Mouse (Mus musculus): ENCODE results near the gene Ropn1.
"Not testable (repeated sequence)": the region's sequence is repeated elsewhere in the genome, so short reads cannot be mapped to it uniquely, and the experiment has no call there.

Ropn1 gene

DNA sequence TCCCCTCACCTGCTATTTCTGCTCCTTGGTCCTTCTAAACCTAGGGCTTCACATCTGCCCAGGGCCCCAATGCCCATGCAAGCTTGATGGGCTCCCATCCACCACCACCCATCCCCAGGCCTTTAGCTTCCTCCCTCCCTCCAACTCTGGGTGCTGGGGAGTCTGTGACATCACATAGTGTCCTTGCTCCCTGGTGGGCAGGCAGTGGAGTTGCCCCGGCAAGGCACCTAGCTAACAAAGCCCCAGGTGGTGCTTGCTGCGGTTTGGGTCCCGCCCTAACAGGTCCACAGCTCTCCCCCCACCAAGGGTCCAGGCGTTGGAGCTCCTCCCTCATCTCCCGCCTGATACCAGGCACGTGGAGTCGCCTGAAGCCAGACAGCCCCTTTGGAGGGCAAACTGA, at the start of gene Ropn1:
Ropn1 (plus strand) TSS at position 301 of the 400 bp plus-strand sequence.
- no peak for DNase-seq

DNA sequence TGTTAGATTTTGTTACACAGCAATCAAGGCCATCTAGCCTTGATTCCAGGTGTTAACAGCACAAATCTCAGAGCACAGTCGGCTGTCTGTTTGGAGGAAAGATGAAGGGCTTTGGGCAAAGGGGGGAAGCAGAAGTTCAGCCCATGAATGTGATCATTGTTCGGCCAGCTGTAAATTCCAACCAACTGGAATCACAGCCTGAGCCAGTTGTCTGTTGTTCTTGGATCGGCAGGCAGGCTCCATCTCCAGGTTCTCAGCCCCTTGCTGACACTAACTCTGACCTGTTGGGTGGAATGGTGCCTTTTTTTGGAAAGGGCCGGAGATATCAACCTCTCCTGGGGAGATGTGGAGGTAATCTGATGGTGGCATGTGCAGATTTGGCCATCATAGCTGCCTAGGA, 47.8 kb upstream of the Ropn1 start:
- DNase-seq: no peak

DNA sequence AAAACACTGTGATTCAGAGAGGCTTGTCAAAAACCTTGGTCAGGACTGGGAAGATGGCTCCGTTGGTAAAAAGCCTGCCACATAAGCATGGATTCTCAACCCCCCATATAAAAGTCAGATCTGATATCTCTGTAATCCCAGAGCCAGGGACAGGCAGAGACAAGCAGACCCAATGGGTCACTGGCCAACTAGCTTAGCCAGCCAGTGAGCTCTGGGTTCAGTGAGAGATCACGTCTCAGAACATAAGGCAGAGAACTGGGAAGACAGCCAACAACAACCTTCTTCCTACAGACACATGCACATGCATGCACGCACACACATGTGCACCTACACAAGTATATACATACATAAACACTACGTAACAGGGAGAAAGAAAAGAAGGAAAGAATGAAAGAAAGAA, 46.6 kb upstream of the Ropn1 start:
- DNase-seq: no peak

DNA sequence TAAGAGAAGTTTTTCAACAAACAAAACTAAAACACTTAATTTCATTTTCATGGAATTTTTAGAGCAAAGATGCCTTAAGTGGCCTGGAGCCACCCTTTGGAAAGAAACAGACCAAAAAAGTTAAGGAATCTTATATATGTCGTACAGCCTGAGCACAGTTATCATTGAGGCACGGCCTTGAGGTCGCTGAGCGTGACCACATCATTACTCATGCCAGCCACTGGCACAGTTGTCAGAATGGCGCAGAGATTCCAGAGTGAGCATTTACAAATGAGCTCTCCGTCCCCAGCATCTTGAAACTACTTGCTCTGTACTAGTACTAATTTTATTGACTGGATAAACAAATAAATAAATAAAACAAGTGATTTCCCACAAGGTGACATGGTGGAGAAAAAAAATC, 45.9 kb upstream of the Ropn1 start:
- DNase-seq: no peak

DNA sequence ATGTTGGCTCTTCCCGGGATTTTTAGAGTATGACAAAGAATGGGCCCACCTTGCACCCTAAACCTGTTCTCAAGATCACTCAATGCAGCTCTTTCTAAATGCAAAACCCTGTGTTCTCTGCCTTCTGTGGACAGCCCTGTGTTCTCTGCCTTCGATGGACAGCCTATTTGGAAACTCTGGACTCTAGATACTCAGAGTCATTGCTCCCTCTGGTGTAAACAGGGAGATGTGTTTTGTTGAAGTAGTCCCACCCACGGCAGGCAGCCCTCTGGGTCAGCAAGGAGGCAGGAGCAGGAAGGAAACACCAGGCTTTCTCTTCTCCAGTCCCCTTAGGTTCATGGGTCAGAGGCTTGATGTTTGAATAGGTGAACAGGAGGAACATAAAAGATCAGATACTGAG, 44.0 kb upstream of the Ropn1 start:
- peak; percentile 3 for DNase-seq

DNA sequence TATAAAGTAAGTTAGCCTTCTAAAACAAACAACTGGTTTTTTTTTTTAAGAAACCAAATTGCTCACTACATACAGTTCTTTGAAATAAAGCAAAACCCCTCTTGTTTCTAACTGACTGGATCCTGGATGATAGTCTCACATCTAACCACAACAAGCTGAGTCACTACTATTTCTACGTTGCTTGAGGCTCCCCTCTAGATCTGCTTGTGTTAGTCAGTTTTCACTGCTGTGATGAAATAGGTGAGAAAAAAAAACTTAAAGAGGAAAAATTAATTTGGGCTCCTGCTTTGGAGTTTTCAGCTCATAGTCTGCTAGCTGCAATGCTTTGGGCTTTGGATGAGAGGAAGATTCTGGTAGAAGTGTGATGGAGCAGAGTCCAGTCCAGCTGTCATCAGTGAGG, 39.6 kb upstream of the Ropn1 start:
- DNase-seq: no peak

DNA sequence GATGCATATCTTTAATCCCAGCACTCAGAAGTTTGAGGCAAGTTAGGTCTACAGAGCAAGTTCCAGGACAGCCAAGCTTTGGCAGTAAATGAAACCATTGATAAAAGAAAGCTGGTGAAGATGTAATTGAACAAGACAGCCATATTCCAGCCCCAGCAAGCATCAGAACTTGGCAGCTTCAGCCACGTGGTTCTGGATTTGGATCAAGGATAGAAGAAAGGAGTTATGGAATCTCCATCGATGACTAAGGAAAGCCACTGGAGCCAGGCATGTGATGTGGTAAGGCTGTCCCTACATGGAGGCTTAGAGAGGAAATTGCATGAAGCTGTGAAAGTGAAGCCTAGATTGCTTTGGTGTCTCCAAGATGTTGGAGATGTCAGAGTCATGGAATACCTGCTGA, 35.7 kb upstream of the Ropn1 start:
- DNase-seq: no peak

DNA sequence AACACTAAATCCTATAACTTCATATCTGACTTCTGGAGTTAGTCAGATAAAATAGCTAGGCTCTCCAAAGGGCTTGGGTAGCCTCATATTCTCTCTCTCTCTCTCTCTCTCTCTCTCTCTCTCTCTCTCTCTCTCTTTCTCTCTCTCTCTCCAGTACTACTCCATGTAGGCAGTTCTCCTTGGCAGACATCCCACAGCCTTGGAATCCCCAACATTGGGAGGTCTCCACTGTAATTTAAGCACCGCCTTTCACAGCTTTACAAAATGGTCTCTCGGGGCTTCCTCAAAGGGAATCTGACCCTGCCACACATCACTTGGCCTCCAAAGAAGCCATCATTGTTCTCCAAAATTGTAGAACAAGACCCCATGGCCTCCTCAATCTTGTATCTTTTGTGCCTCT, 22.1 kb upstream of the Ropn1 start:
- no peak for DNase-seq

DNA sequence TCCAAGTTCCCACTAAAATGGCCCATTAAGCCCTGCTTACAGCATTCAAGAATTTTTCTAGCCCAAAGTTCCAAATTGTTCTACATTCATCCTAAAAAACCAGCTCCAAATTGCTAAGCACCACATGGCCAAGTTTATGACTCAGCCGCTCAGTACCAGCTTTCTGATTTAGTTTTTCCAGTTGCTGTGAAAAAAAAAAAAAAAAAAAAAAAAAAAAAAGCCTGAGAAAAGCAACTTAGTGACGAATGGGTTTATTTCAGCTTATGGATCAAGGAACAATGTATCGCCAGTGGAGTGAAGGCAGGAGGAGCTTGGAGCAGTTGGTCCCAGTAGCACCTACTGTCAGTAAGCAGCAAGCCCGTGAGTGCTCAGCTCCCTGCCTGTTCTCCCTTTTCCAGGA, 21.3 kb upstream of the Ropn1 start:
- DNase-seq: no peak

DNA sequence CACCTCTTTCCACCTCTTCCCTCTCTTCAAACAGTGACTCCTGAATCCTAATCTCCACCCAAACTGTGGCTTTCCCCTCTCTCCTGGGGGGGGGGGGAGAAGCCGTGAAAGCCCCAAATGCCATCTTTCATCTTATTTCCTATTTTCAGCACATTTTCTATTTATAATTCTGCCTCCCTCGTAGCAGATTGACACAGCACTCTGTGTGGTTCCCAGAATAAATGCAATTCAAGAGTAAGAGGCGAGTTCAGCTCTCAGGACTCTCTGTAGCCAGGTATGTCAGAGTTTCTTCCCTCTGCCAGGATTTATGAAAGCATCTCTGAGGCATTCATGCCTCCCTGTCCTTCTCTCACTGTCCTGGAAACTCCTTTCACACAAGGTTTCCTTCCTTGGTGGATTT, 14.2 kb upstream of the Ropn1 start:
- no peak for DNase-seq

DNA sequence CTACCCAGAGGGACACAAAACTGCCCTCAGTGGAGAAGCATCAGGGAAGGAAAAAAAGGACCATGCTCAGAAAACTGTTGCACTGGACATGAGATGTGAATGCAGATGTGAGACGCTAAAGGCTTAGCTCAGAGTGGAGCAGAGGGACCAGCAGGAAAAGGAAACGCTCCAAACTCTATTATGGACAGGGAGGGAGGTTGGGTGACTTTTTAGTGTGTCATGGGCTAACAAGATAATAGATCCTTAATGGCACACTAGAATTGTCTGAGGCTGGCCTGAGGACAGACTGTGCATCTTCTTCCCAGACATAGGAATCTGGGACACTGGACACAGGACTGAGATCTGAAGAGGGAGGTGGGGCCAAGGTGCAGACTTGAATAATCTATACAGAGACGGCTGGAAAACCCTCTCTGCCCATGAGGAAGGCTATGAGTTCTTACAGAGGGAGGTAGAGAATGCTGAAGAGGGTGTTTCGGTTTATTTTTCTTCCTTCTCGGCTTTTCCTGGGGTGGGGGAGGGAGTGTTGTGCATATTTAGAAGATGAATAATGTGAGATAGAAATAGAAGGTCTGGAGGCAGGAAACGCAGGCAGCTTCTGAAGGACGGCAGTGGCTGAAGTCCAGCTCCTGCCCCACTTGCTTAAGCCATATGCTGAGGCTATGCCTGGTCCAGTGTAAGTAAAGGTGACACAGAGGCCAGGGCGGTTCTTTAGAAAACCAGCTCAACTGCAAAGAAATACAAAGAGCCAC, 6.0 kb upstream of the Ropn1 start:
- no peak for DNase-seq

DNA sequence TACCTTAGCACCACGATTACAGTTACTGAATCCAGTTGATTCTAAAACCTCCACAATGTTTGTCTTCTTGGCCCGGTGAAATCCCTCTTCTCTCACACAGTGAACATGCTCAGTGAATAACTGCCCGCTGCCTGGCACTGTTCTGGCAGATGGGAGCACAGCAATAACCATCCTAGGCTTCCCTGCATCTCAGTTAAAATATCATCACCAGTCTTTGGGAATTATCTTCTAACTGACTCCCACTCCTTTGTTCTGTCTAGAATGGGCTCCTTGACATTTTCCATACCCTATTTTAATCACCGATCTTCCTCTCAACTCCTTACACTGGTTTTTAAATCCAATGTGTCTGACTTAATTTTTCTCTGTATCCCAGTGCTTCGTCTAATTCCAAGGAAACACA, 3.3 kb downstream of the Ropn1 start:
- DNase-seq: no peak

DNA sequence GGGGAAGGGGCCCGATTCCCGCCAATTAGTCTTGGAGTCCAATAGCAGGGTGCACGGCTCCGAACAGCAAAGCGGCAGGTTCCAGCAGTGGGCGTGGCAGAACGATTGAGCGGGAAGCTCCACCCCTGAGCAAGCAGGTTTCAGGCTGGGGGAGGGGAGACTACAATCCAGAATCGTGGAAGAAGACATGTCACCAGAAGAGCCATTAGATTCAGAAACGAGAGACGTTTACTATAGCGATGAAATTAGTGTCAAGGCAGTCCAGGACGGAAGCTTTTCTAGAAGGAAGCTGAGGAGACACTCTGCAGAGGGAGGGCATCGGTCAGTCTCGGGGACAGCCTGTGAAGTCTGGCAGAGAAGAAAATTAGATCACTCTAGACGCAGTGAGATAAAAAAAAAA, 7.8 kb downstream of the Ropn1 start:
- DNase-seq: not testable (repeated sequence)

DNA sequence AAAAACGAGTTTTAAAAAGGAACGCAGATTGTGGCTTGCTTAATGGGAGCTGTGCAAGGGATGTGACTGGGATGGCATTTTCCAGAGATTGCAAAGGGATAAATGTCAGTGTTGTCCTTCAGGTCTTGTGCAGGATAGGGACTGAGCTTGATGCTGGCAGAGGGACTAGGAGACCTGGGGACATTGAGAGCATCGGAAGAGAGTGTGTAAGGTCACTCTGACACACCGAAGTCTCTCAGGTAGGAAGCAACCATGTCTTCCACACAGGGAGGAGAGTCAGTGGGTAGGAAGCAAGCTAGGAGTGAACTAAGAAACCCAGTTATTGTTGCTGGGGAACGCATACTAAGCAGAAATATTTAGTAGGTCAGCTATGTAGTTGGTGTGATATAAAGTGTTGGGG, 8.3 kb downstream of the Ropn1 start:
- no peak for DNase-seq

DNA sequence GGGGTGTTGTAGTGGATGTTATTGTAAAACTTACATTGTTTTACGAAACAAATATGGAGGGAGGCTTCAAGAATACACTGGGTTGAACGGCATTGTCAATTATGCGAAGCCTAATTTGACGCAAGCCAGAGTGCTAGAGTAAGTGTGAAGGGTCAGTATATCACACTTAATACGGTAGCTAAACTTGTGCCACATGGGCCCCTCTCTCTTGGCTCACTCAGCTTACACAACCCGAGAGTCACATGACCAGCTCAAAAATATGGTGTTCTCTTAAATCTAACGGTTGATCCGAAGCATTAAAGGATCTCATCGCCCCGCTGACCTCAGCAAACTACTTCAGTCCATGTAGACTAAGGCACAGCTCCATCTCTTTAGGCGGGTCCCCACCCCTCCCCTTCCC, 8.7 kb downstream of the Ropn1 start:
- DNase-seq: no peak

DNA sequence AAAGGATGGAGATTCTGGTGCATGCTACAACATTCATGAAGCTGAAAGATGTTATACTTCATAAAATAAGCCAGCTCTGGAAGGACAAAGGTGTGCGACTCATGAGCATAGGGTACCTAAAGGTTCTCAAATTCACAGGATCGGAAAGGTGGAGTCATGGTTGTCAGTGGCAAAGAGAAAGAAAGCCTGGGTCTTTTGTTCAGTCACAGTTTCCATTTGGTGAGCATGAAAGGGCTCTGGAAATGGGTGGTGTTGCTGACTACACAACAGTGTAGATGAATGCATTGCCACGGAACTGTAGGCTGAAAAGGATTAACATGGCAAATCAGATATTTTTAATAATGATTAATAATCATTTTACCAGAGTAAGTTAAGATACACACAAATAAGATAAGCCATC, 14.8 kb downstream of the Ropn1 start:
- no peak for DNase-seq

DNA sequence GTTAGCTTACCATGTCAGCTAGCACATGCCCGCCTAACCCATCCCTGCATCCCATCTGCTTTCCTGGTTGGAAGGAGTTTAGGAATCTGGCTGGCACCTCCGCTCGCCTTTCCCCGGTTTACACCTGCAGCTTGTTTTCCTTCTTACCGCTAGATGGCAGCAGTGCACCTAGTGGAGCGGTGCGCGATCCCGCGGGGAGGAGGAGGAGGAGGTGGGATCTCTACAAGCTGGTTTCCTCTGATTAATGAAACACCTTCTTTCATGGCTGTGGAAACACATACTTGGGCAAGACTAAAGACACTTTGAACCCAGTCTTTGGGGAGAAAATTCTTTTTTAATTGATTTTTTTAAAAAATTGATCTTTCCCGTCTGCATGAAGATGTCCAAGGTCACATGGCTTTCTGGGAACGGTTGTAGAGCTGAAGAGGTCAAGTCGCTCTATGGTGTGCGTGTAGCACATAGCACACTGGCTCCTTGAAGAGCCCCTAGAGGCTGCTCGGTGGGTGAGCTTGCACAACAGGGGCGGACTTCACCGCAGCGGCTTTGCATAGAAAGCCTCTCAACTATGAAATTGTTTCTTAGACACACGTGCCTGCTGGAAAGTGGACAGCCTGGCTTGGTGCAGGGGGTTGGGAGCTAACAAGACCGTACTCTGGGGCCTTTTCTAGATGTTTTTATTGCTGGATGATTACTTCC, 17.5 kb downstream of the Ropn1 start:
- peak; percentile 54 for DNase-seq

DNA sequence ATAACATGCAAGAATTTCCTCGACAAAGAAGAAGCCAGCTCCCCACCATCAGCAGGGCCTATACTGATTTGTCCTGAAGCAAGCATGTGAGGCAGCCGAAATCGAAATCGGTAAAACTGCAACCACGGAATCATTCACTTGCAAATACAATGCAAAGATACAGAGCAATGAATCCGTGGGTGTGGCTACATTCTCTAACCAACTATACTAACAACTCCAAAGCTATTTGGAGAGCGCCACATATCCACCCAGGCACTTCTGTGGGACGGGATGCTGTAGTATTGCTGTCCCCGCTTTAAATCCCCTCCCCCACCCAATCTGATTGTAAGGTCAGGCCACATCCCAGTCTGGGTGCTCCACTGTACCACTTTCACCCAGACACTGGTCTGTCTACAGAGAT, 18.6 kb downstream of the Ropn1 start:
- no peak for DNase-seq

DNA sequence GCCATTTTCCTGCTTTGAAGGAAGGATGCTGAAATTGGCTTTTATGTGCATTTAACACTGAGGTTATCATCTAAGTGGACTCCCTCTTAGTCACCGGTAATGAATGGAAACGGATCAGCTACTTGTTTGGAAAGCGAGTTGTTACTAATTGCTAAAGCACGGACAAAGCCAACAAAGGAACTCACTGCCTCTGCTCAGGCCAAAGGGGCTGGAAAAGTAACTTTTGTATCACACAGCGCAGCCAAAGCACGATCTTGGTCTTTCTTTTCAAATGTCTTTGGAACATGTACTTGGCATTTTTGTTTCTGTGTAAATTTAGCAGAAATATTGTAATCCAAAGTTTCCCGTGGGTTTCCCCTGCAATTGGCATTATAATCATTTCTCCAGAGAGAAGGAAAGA, 22.2 kb downstream of the Ropn1 start:
- no peak for DNase-seq

DNA sequence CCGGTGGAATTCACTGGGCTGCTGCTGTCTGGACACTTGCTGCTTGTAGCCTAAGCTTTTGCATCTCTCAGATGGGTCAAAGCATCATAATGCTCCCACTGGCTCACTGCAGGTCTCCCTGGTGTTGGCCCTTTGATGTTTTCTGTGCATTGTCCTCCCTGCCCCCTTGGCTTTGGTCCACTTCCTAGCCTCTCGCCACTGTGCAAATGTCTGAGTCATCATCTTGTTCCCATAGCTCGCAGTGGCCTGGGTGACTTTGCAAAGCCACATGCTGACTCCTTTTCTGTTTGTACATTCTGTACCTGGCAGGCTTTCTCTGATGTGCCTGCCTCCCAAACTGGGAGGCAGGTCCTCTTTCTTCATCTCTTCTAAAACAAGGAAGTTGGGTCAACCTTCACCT, 23.1 kb downstream of the Ropn1 start:
- no peak for DNase-seq

DNA sequence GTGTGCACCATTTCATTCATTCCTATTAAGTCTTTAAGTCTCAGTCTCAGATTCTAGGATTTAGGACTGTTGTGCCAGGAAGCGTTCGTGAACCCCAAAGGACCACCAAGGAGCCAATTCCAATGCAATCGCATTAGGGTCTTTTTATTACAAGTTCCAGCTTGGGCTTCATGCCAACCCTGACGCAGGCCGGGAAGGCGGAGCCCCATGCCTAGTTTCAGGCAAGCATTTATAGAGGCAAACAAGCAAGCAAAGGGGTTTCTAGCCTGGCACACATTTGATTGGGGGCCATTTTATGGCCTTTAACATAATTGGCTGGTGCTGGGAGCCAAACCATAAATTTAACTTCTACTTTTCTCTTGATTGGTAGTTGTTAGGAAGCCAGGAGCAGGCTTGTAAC, 24.6 kb downstream of the Ropn1 start:
- no peak for DNase-seq

DNA sequence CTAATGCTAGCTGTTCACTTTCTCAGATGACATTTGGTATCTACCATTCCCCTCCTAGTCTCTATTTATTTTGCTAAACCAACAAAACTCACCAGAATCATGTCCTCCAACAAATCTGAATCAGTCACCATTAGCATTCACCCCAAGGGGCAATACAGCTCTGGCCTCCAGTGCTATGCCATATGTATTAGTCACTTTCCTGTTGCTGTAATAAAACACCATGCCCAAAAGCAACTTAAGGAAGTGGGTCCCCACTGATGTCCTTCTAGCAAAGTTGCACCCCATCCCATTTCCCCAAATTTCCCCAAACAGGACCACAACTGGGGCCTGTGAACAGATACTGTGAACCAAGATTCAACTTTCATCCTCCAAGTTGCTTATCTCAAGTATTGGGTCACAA, 32.1 kb downstream of the Ropn1 start:
- DNase-seq: no peak

DNA sequence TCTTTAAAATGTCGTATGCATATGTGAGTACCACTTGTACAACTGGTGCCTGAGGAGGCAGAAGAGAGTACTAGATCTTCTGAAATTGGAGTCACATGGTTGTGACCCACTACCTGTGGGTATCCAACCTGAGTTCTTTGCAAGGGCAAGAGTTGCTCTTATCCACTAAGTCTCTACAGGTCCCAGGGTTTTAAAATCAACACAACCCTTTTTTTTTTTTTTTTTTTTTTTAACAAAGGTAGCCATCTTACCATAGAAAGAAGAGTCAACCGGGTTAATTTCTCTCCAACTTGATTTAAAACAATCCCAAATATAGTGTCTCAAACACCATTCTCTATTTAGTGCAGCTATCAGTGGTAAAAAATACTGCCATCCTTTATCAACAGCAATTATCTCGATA, 40.2 kb downstream of the Ropn1 start:
- DNase-seq: no peak

DNA sequence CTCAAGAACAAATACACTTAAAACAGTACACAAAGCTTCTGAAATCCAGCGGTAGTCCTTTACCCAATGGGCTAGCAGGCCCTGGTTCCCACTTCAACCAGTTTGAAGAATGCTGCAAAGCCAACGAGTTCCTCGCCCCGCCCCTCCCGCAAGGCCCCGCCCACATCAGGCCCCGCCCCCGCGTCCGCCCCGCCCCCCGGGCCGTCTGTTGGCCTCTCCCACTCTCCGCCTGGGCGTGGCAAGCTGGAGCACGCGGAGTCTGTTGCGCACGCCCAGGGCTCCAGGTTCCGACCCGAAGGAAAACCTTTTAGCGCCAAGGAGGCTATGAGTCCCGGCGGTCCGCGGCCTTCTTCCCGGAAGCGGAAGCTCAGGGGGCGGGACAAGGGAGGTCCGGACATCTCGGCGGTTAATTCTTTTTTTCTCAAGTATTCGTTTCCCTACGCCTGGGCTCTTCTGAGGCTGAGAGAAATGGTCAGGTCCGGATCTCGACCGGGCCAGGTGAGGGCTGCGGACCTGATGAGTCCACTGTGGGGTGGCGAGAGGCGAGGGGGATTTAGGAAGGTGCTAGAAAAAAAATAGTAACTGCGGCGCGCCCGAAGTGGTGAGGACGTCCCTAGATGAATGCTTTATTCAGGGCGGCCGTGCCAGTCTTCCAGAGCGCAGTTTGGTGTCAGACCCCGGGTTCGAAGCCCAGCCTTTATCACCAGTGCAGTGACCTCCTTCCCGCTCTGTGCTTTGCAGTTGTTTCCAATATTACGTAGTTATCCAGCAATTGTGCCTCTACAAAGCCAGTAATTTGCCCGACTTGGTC, 40.8 kb downstream of the Ropn1 start, which contains the start of gene Ccdc14:
Ccdc14 (plus strand) TSS at position 283 of the 811 bp plus-strand sequence.
- DNase-seq: peak; percentile 77

Measured in cerebellum, adult 8-10 months (tissue).